ENCODE assay signal across 8 mouse cellular contexts in the genomic region with DNA sequence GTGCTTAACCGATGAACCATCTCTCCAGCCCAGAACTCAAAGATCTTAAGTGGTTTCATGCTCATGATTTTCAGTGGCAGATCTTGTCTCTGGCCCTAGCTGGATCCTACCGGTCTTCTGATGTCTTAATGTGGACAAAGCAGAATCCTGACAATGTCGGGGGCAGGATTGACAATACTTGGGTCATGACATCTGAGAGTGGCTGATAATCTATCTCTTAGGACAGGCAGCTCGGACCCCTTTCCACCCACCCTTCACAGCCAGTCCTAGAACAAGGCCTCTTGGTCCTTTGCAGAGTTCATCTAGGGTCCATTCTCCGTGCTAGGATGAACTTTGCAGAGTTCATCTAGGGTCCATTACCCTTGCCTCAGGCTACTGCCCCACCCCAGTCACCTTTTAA. TPM values are rescaled to one million over a fixed set of nuclear protein-coding genes. Genes with fewer than 3 reads are reported as not detected.
DNase-seq lines count a peak whose midpoint lies in the region; ATAC-seq lines count a peak whose summit lies in the region.

No protein-coding gene starts in this region.

- no peak overlapping the region for H3K27ac ChIP-seq in kidney, embryonic 14.5 days (ENCODE audit: low read depth, low read length)
- no peak overlapping the region for H3K27ac ChIP-seq in forebrain, embryonic 13.5 days
- H3K27ac ChIP-seq in limb, embryonic 13.5 days: no peak overlapping the region
- H3K27ac ChIP-seq in neural tube, embryonic 12.5 days: no peak overlapping the region

- ATAC-seq in kidney, embryonic 14.5 days (ENCODE audit: low FRiP score, low TSS enrichment): no peak
- no peak for ATAC-seq in forebrain, embryonic 13.5 days
- no peak for ATAC-seq in limb, embryonic 13.5 days (ENCODE audit: low FRiP score, low read depth)
- no peak for ATAC-seq in neural tube, embryonic 12.5 days (ENCODE audit: low FRiP score, low read depth)

- H3K4me3 ChIP-seq in kidney, embryonic 14.5 days (ENCODE audit: low read length): no peak overlapping the region; the same call in 1 of the 2 replicates
- no peak overlapping the region for H3K4me3 ChIP-seq in forebrain, embryonic 13.5 days
- peak overlapping the region; percentile 95 for H3K4me3 ChIP-seq in limb, embryonic 13.5 days
- H3K4me3 ChIP-seq in neural tube, embryonic 12.5 days: no peak overlapping the region

- no peak overlapping the region for H3K9ac ChIP-seq in kidney, embryonic 14.5 days (ENCODE audit: low read depth, low read length)
- H3K9ac ChIP-seq in forebrain, embryonic 13.5 days: peak overlapping the region; percentile 1; the same call in 1 of the 2 replicates
- H3K9ac ChIP-seq in limb, embryonic 13.5 days: 0 out of 2 replicates have a peak overlapping the region, but pooled peaks have one; percentile 95
- peak overlapping the region; percentile 96; the same call in 1 of the 2 replicates for H3K9ac ChIP-seq in neural tube, embryonic 12.5 days

- H3K27me3 ChIP-seq in kidney, embryonic 14.5 days (ENCODE audit: control insufficient read depth, insufficient read depth, low read length): no peaks in the 10 kb centered on the region
- no peaks in the 10 kb centered on the region for H3K27me3 ChIP-seq in forebrain, embryonic 13.5 days
- H3K27me3 ChIP-seq in limb, embryonic 13.5 days: no peaks in the 10 kb centered on the region
- no peaks in the 10 kb centered on the region; the same call in 1 of the 2 replicates for H3K27me3 ChIP-seq in neural tube, embryonic 12.5 days (replicated peaks)

- H3K4me1 ChIP-seq in kidney, embryonic 14.5 days (ENCODE audit: control insufficient read depth, insufficient read depth, low read length): peaks cover 5% of the 10 kb centered on the region; the same call in 1 of the 2 replicates
- H3K4me1 ChIP-seq in forebrain, embryonic 13.5 days: peaks cover 19% of the 10 kb centered on the region
- H3K4me1 ChIP-seq in limb, embryonic 13.5 days: peaks cover 65% of the 10 kb centered on the region
- peaks cover 15% of the 10 kb centered on the region for H3K4me1 ChIP-seq in neural tube, embryonic 12.5 days

- no peaks in the 10 kb centered on the region for H3K9me3 ChIP-seq in kidney, embryonic 14.5 days (ENCODE audit: control insufficient read depth, low read length)
- H3K9me3 ChIP-seq in forebrain, embryonic 13.5 days (replicated peaks): no peaks in the 10 kb centered on the region
- H3K9me3 ChIP-seq in limb, embryonic 13.5 days: no peaks in the 10 kb centered on the region
- H3K9me3 ChIP-seq in neural tube, embryonic 12.5 days: no peaks in the 10 kb centered on the region

- peak overlapping the region; percentile 98; the same call in 1 of the 2 replicates for H3K4me2 ChIP-seq in kidney, embryonic 14.5 days (replicated peaks; ENCODE audit: low read depth, low read length)
- H3K4me2 ChIP-seq in forebrain, embryonic 13.5 days: peak overlapping the region; percentile 96
- peak overlapping the region; percentile 98 for H3K4me2 ChIP-seq in limb, embryonic 13.5 days (replicated peaks)
- peak overlapping the region; percentile 94 for H3K4me2 ChIP-seq in neural tube, embryonic 12.5 days (replicated peaks)

- no peak for DNase-seq in kidney, postnatal 14 days
- no peak for DNase-seq in right cerebral cortex, adult 18-20 months
- no peak for DNase-seq in thymus, postnatal 14 days
- DNase-seq in left cerebral cortex, adult 11 months (ENCODE audit: low spot score): no peak

- WGBS in kidney, embryonic 14.5 days: 56% methylated on average over 5 of the region's 5 CpGs
- WGBS in forebrain, embryonic 13.5 days: 73% methylated on average over 5 of the region's 5 CpGs
- 67% methylated on average over 5 of the region's 5 CpGs for WGBS in limb, embryonic 13.5 days
- WGBS in neural tube, embryonic 12.5 days: 55% methylated on average over 5 of the region's 5 CpGs

- no peaks in the 10 kb centered on the region for H3K36me3 ChIP-seq in kidney, embryonic 14.5 days (ENCODE audit: control insufficient read depth, insufficient read depth, low read length)
- no peaks in the 10 kb centered on the region for H3K36me3 ChIP-seq in forebrain, embryonic 13.5 days (ENCODE audit: poor library complexity, severe bottlenecking)
- H3K36me3 ChIP-seq in limb, embryonic 13.5 days: no peaks in the 10 kb centered on the region
- H3K36me3 ChIP-seq in neural tube, embryonic 12.5 days: no peaks in the 10 kb centered on the region

RNA-seq across cellular contexts. Expression of a gene that starts 2.1 kb away (rescaled TPM):
- polyA plus RNA-seq in kidney, embryonic 14.5 days (2014; fragmentation: Nextera tagmentation; extraction: Ambion mirVana): 27.4 and 29.1 TPM in 2 replicates
- polyA plus RNA-seq in forebrain, embryonic 13.5 days (2015; fragmentation: Nextera tagmentation; extraction: Ambion mirVana): 51.3 and 52.5 TPM in 2 replicates
- 70.6 and 72.6 TPM in 2 replicates for polyA plus RNA-seq in limb, embryonic 13.5 days (2015; fragmentation: Nextera tagmentation; extraction: Ambion mirVana)
- 46.6 and 47.2 TPM in 2 replicates for polyA plus RNA-seq in neural tube, embryonic 12.5 days (2016; fragmentation: Nextera tagmentation; extraction: Ambion mirVana)
